Mouse (Mus musculus) CH12.LX (cell line): ENCODE data around the gene Tas2r134. TPM values are rescaled to one million over a fixed set of nuclear protein-coding genes. Genes with fewer than 3 reads are reported as not detected.
A peak's percentile ranks its signal among the peaks of the same experiment; 100 is the strongest.

Experiments
- DNase-seq: peaks from one replicate; pipeline ENCODE4 v3.0.0-alpha.2; 2013; ENCODE audit errors: extremely low read depth
- H3K27ac ChIP-seq: 2 replicates; pipeline ENCODE4 v1.5.1; 2012; ENCODE audit warnings: low read depth, mild to moderate bottlenecking, control low read depth, moderate library complexity; ENCODE audit not compliant: insufficient read depth
- H3K27me3 ChIP-seq: replicated peaks from 2 replicates; pipeline ENCODE3; 2012; ENCODE audit warnings: inconsistent platforms
- H3K36me3 ChIP-seq, 2 experiments: replicated peaks in 1 of 2; 2 replicates each; pipeline versions ENCODE3 to v1.6.1; 2012; ENCODE audit warnings: inconsistent platforms in 1 of 2, low read length in 1 of 2, mild to moderate bottlenecking in 1 of 2, mixed read lengths in 1 of 2, moderate library complexity in 1 of 2; ENCODE audit not compliant: control insufficient read depth in 1 of 2, insufficient read depth in 1 of 2
- H3K4me1 ChIP-seq, 2 experiments: 2 replicates each; pipeline ENCODE4 v1.6.1; 2012; ENCODE audit warnings: inconsistent platforms in 1 of 2, moderate library complexity in 1 of 2; ENCODE audit not compliant: insufficient read depth in 2 of 2, control insufficient read depth in 1 of 2
- H3K4me2 ChIP-seq: 2 replicates; pipeline ENCODE4 v1.6.1; 2012; ENCODE audit warnings: low read depth, mild to moderate bottlenecking, control low read depth; ENCODE audit not compliant: poor library complexity, insufficient read depth, severe bottlenecking
- H3K4me3 ChIP-seq, 3 experiments: fragments of 150-350 bp in 1 of 3; sonication (generic) in 1 of 3; replicated peaks in 1 of 3; 2 replicates each; pipeline versions ENCODE3 to v1.5.1; 2011 to 2012; ENCODE audit warnings: low read depth in 2 of 3, low read length in 2 of 3, mild to moderate bottlenecking in 2 of 3, moderate library complexity in 2 of 3, control low read depth in 1 of 3, improper control_type of control experiment in 1 of 3, inconsistent platforms in 1 of 3, mixed read lengths in 1 of 3; ENCODE audit not compliant: poor library complexity in 1 of 3
- H3K79me2 ChIP-seq: replicated peaks from 2 replicates; pipeline ENCODE4 v1.6.1; 2012; ENCODE audit warnings: mild to moderate bottlenecking, moderate library complexity; ENCODE audit not compliant: control insufficient read depth, poor library complexity, insufficient read depth, severe bottlenecking; ENCODE audit errors: extremely low read depth
- H3K9ac ChIP-seq: 2 replicates; pipeline ENCODE4 v1.6.1; 2012; ENCODE audit warnings: low read depth, mild to moderate bottlenecking, control low read depth, moderate library complexity; ENCODE audit not compliant: insufficient read depth
- H3K9me3 ChIP-seq: replicated peaks from 2 replicates; pipeline ENCODE3; 2012; ENCODE audit warnings: low read length, inconsistent platforms, mixed read lengths
- BHLHE40 ChIP-seq: IDR thresholded peaks from 2 replicates; pipeline ENCODE4 v1.6.1; 2011; ENCODE audit warnings: mild to moderate bottlenecking, low read depth, low read length, improper control_type of control experiment
- CHD2 ChIP-seq: IDR thresholded peaks from 2 replicates; pipeline ENCODE4 v1.6.1; 2011; ENCODE audit warnings: low read length, improper control_type of control experiment
- E2F4 ChIP-seq: IDR thresholded peaks from 2 replicates; pipeline ENCODE4 v1.6.1; 2011; ENCODE audit warnings: low read depth, low read length, improper control_type of control experiment; ENCODE audit not compliant: insufficient replicate concordance
- ELF1 ChIP-seq: IDR thresholded peaks from 2 replicates; pipeline ENCODE4 v1.6.1; 2014; ENCODE audit warnings: low read depth, mild to moderate bottlenecking, inconsistent platforms, low read length, improper control_type of control experiment
- EP300 ChIP-seq: IDR thresholded peaks from 2 replicates; pipeline ENCODE4 v1.6.1; 2011; ENCODE audit warnings: low read length, improper control_type of control experiment
- ETS1 ChIP-seq: conservative IDR thresholded peaks from 2 replicates; pipeline ENCODE4 v1.6.1; 2012; ENCODE audit warnings: low read depth, mild to moderate bottlenecking, inconsistent platforms, low read length, improper control_type of control experiment, moderate library complexity
- GABPA ChIP-seq: IDR thresholded peaks from 2 replicates; pipeline ENCODE4 v1.6.1; 2012; ENCODE audit warnings: low read depth, low read length, improper control_type of control experiment, inconsistent platforms; ENCODE audit not compliant: insufficient replicate concordance
- HCFC1 ChIP-seq: IDR thresholded peaks from 2 replicates; pipeline ENCODE4 v1.6.1; 2012; ENCODE audit warnings: low read depth, mild to moderate bottlenecking, inconsistent platforms, low read length, improper control_type of control experiment
- IRF4 ChIP-seq: IDR thresholded peaks from 2 replicates; pipeline ENCODE4 v1.6.1; 2014; ENCODE audit warnings: low read depth, mild to moderate bottlenecking, inconsistent platforms, low read length, improper control_type of control experiment
- JUN ChIP-seq: IDR thresholded peaks from 2 replicates; pipeline ENCODE4 v1.6.1; 2011; ENCODE audit warnings: low read depth, mild to moderate bottlenecking, low read length, improper control_type of control experiment, moderate library complexity; ENCODE audit not compliant: insufficient read depth
- KAT2A ChIP-seq: IDR thresholded peaks from 2 replicates; pipeline ENCODE4 v1.6.1; 2012; ENCODE audit warnings: low read length, improper control_type of control experiment, inconsistent platforms; ENCODE audit not compliant: insufficient replicate concordance
- MAX ChIP-seq: IDR thresholded peaks from 2 replicates; pipeline ENCODE4 v1.6.1; 2011; ENCODE audit warnings: low read length, improper control_type of control experiment
- MAZ ChIP-seq: IDR thresholded peaks from 2 replicates; pipeline ENCODE4 v1.6.1; 2012; ENCODE audit warnings: low read depth, mild to moderate bottlenecking, inconsistent platforms, low read length, improper control_type of control experiment, moderate library complexity
- MEF2A ChIP-seq: IDR thresholded peaks from 2 replicates; pipeline ENCODE4 v1.6.1; 2014; ENCODE audit warnings: low read depth, mild to moderate bottlenecking, inconsistent platforms, low read length, improper control_type of control experiment, borderline replicate concordance
- MXI1 ChIP-seq: IDR thresholded peaks from 2 replicates; pipeline ENCODE4 v1.6.1; 2011; ENCODE audit warnings: mild to moderate bottlenecking, low read depth, low read length, improper control_type of control experiment
- NRF1 ChIP-seq: IDR thresholded peaks from 2 replicates; pipeline ENCODE4 v1.6.1; 2014; ENCODE audit warnings: low read depth, mild to moderate bottlenecking, inconsistent platforms, low read length, improper control_type of control experiment, moderate library complexity
- PAX5 ChIP-seq: IDR thresholded peaks from 2 replicates; pipeline ENCODE4 v1.6.1; 2012; ENCODE audit warnings: low read length, inconsistent platforms, mixed read lengths
- POLR2A ChIP-seq: IDR thresholded peaks from 2 replicates; pipeline ENCODE4 v1.6.1; 2011; ENCODE audit warnings: low read depth, mild to moderate bottlenecking, improper control_type of control experiment, low read length
- RCOR1 ChIP-seq: conservative IDR thresholded peaks from 2 replicates; pipeline ENCODE4 v1.6.1; 2012; ENCODE audit warnings: low read depth, mild to moderate bottlenecking, inconsistent platforms, low read length, improper control_type of control experiment
- SIN3A ChIP-seq: IDR thresholded peaks from 2 replicates; pipeline ENCODE4 v1.6.1; 2012; ENCODE audit warnings: low read length, improper control_type of control experiment, inconsistent platforms
- TCF12 ChIP-seq: IDR thresholded peaks from 2 replicates; pipeline ENCODE4 v1.6.1; 2014; ENCODE audit warnings: low read depth, mild to moderate bottlenecking, inconsistent platforms, low read length, improper control_type of control experiment
- USF1 ChIP-seq: IDR thresholded peaks from 2 replicates; pipeline ENCODE4 v1.6.1; 2014; ENCODE audit warnings: low read depth, mild to moderate bottlenecking, inconsistent platforms, low read length, improper control_type of control experiment
- USF2 ChIP-seq: conservative IDR thresholded peaks from 2 replicates; pipeline ENCODE4 v1.6.1; 2011; ENCODE audit warnings: low read depth, low read length, improper control_type of control experiment
- ZNF384 ChIP-seq: IDR thresholded peaks from 2 replicates; pipeline ENCODE4 v1.6.1; 2012; ENCODE audit warnings: low read depth, low read length, improper control_type of control experiment, inconsistent platforms
- dilution Hi-C: fragments of 300-500 bp; cut with MboI; formaldehyde crosslinking; loops from 2 replicates; pipeline ENCODE4 v1.14.3; 2020; ENCODE audit warnings: low sequenced_read_pairs; ENCODE audit not compliant: extremely low pct_unique_long_range_greater_than_20kb, extremely low pct_ligation_motif_present
- in situ Hi-C: fragments of 300-500 bp; cut with MboI; formaldehyde crosslinking; loops from 3 replicates; pipeline ENCODE4 v1.14.3; 2019; ENCODE audit warnings: low sequenced_read_pairs, low pct_ligation_motif_present, low pct_unique_long_range_greater_than_20kb, mixed read lengths
- polyA plus RNA-seq: library from polyadenylated mRNA; unstranded; fragments of >175 nt; gene quantifications from 2 replicates; pipeline ENCODE4 v1.2.1, GENCODE M21; 2012; ENCODE audit warnings: low read depth; ENCODE audit not compliant: insufficient read length
- total RNA-seq, 2 experiments: library from RNA; depleted of rRNA; stranded (reverse); fragments of 300-350 nt in 1 of 2; fragments of >200 nt in 1 of 2; gene quantifications; 2 replicates each; pipeline ENCODE4 v1.2.3; 2012 to 2014

Gene Tas2r134
- total and polyA plus RNA-seq, 3 experiments = not detected

DNA sequence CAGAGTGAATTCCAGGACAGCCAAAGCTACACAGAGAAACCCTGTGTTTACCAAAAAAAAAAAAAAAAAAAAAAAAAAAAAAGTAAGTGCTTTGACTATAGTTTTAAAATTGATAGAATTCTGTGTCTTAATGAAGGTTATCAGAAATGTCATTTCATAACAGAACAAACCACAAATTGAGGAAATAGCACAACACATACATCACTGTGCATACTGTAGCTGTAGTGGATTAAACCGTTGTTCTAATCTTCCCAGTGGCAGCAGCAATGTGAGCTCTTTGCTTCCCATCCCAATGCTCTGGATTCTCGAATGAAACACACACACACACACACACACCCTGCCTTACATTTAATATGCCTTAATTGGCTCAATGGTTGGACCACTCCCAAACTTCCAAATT lies 4.1 kb downstream of the Tas2r134 start:
- in situ Hi-C loops = no loop called here
- Histone ChIP-seq H3K4me3 (no peak overlapping the region), H3K27ac (no peak overlapping the region), H3K9me3 (no peaks in the 10 kb centered on the region), H3K9ac (no peak overlapping the region), H3K27me3 (no peaks in the 10 kb centered on the region), H3K79me2 (no peaks in the 10 kb centered on the region), H3K36me3 (no peaks in the 10 kb centered on the region), H3K4me1 (no peaks in the 10 kb centered on the region), H3K4me2 (no peak overlapping the region)
- DNase-seq = no peak
- dilution Hi-C loops = no loop called here
- TF ChIP-seq TCF12 = no peak
- TF ChIP-seq E2F4 = no peak
- no peak for TF ChIP-seq USF1
- TF ChIP-seq MXI1 = no peak
- TF ChIP-seq JUN = no peak
- TF ChIP-seq PAX5 = no peak
- no peak for TF ChIP-seq CHD2
- no peak for TF ChIP-seq NRF1
- no peak for TF ChIP-seq MAZ

- TF ChIP-seq IRF4 = peak; percentile 19; the same call in 1 of the 2 replicates
- no peak for TF ChIP-seq JUN
- TF ChIP-seq, all 38 proteins: peak for 1
- no peaks in the 10 kb centered on the region for H3K79me2 ChIP-seq
- no peak overlapping the region for H3K4me2 ChIP-seq
- peaks cover 13 to 31% of the 10 kb centered on the region in 2 experiments; a peak in 3 of 4 replicates for H3K4me1 ChIP-seq
- dilution Hi-C loops = no loop called here
- H3K36me3 ChIP-seq = no peaks in the 10 kb centered on the region
- DNase-seq = peak; percentile 3
- no peak overlapping the region for H3K4me3 ChIP-seq
- no peak overlapping the region for H3K9ac ChIP-seq
- H3K9me3 ChIP-seq = no peaks in the 10 kb centered on the region
- in situ Hi-C loops = no loop called here
- H3K27ac ChIP-seq = no peak overlapping the region
- no peaks in the 10 kb centered on the region for H3K27me3 ChIP-seq
Measured at GRCm38 (mm10) chr2:51637681-51638080, 10.4 kb downstream of the Tas2r134 start.

DNA sequence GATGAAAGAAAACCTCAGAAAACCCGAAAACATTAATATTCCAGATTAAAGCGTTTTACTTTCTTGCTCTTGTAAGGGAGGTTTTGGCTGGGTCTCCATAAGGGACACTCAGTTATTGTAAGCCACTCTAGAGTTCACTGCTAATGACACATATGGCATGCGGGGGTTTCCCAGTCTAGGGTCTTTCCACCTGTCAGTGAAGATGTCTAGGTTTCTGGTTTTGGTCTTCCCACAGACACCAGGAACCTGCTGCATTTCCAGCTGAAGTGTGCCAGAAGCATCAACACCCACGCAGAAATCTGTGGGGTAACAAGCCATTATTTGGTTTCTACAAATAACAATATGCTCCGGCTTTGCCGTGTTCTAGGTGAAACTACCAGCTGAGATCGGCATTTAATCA lies 14.3 kb downstream of the Tas2r134 start:
- no peak for TF ChIP-seq KAT2A
- TF ChIP-seq RCOR1 = no peak
- TF ChIP-seq IRF4 = peak; percentile 45
- TF ChIP-seq BHLHE40 = peak; percentile 80
- TF ChIP-seq CHD2 = 0 out of 2 replicates have a peak, but pooled peaks have one; percentile 14
- peak; percentile 37; the same call in 1 of the 2 replicates for TF ChIP-seq TCF12
- TF ChIP-seq NRF1 = no peak
- no peak for TF ChIP-seq POLR2A
- peak; percentile 65; the same call in 1 of the 2 replicates for TF ChIP-seq MEF2A
- no peak for TF ChIP-seq E2F4
- 0 out of 2 replicates have a peak, but pooled peaks have one; percentile 21 for TF ChIP-seq ELF1
- 0 out of 2 replicates have a peak, but pooled peaks have one; percentile 1 for TF ChIP-seq MAX
- TF ChIP-seq ZNF384 = no peak
- TF ChIP-seq JUN = no peak
- TF ChIP-seq HCFC1 = no peak
- TF ChIP-seq GABPA = no peak
- TF ChIP-seq ETS1 = peak; percentile 67
- TF ChIP-seq SIN3A = peak; percentile 73; the same call in 1 of the 2 replicates
- TF ChIP-seq USF2 = no peak
- TF ChIP-seq EP300 = peak; percentile 83
- no peak overlapping the region for H3K27ac ChIP-seq
- no peak overlapping the region for H3K9ac ChIP-seq
- no peaks in the 10 kb centered on the region for H3K36me3 ChIP-seq
- peak overlapping the region; percentile 89 for H3K4me2 ChIP-seq
- dilution Hi-C loops = no loop called here
- peaks cover 13 to 31% of the 10 kb centered on the region in 2 experiments; a peak in 3 of 4 replicates for H3K4me1 ChIP-seq
- no peaks in the 10 kb centered on the region for H3K9me3 ChIP-seq
- no peaks in the 10 kb centered on the region for H3K79me2 ChIP-seq
- in situ Hi-C loops = no loop called here
- H3K27me3 ChIP-seq = no peaks in the 10 kb centered on the region
- peak; percentile 53 for DNase-seq
- no peak overlapping the region for H3K4me3 ChIP-seq
